Mouse (Mus musculus): ENCODE results near the gene Os9. TPM values are rescaled to one million over a fixed set of nuclear protein-coding genes. Genes with fewer than 3 reads are reported as not detected.
A peak's percentile ranks its signal among the peaks of the same experiment; 100 is the strongest.

The Os9 gene
- total and polyA plus RNA-seq, 2 experiments from 2014 or later, result 114 to 126 TPM

DNA sequence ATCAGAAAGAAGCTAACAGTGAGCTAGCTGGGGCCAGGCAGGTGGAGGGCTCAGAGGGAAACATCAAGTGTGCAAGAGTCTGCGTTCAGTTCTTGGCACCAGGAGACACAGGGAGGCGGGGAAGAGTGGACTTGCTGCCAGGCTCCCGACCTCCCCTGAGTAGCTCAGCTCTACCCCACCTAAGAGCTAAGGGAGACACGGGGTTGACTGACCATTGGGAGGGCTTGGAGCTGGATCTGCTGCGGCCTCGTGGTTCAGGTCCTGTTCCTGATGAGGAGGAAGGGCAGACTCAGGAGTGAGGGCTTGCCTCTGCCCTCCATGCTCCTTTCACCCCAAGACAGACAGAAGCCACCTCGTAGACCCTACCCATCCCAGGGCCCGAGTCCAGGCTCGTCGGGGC lies 21.7 kb downstream of the Os9 start:
- no peak overlapping the region for H3K4me3 ChIP-seq (ENCODE audit: low read depth, low read length)
- H3K36me3 ChIP-seq (ENCODE audit: insufficient read depth, low read length), result peaks cover 49% of the 10 kb centered on the region
- no peaks in the 10 kb centered on the region for H3K9me3 ChIP-seq (ENCODE audit: low read length)
- H3K27me3 ChIP-seq (ENCODE audit: insufficient read depth, low read length), result no peaks in the 10 kb centered on the region
- no peak overlapping the region for H3K9ac ChIP-seq (replicated peaks; ENCODE audit: low read length, poor library complexity, severe bottlenecking)
- DNase-seq (ENCODE audit: low spot score) (no peak), ATAC-seq (ENCODE audit: low FRiP score) (no peak)
- 88% methylated on average over 10 of the region's 10 CpGs for WGBS
- TF ChIP-seq CTCF (IDR thresholded peaks at IDR 0.05), result no peak
- no peak overlapping the region for H3K4me2 ChIP-seq (ENCODE audit: low read depth, low read length, poor library complexity, severe bottlenecking)
- peaks cover 3% of the 10 kb centered on the region; the same call in 1 of the 2 replicates for H3K4me1 ChIP-seq (ENCODE audit: insufficient read depth, low read length)
- H3K27ac ChIP-seq (ENCODE audit: low read depth, low read length), result no peak overlapping the region

DNA sequence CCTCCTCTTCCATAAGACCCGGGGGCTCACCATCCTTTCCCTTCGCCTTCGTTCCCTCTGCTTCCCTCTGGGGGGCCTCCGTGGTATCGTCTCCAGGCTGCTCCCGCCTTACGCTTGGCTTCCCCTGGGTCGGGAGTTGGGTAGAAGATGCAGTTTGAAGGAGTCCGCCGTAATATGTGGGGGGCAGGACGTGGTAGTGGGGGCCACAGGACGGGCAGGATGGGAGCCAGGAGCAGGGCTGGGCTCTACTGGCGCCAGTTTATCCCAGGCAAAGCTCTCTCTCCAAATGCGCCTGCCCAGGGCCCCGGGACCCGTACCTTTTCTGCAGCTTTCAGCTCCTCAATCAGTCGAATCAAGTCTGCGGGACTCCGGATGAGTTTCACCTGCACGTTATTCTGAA lies 22.4 kb downstream of the Os9 start:
- DNase-seq (ENCODE audit: low spot score) (no peak), ATAC-seq (ENCODE audit: low FRiP score) (no peak)
- Histone ChIP-seq H3K9ac (replicated peaks; ENCODE audit: low read length, poor library complexity, severe bottlenecking) (no peak overlapping the region), H3K27ac (ENCODE audit: low read depth, low read length) (no peak overlapping the region), H3K4me1 (ENCODE audit: insufficient read depth, low read length) (peaks cover 3% of the 10 kb centered on the region; the same call in 1 of the 2 replicates), H3K36me3 (ENCODE audit: insufficient read depth, low read length) (peaks cover 49% of the 10 kb centered on the region), H3K4me2 (ENCODE audit: low read depth, low read length, poor library complexity, severe bottlenecking) (no peak overlapping the region), H3K9me3 (ENCODE audit: low read length) (no peaks in the 10 kb centered on the region), H3K27me3 (ENCODE audit: insufficient read depth, low read length) (no peaks in the 10 kb centered on the region), H3K4me3 (ENCODE audit: low read depth, low read length) (no peak overlapping the region)
- TF ChIP-seq CTCF (IDR thresholded peaks at IDR 0.05), result peak; percentile 15; the same call in 1 of the 2 replicates
- 84% methylated on average over 20 of the region's 20 CpGs for WGBS

DNA sequence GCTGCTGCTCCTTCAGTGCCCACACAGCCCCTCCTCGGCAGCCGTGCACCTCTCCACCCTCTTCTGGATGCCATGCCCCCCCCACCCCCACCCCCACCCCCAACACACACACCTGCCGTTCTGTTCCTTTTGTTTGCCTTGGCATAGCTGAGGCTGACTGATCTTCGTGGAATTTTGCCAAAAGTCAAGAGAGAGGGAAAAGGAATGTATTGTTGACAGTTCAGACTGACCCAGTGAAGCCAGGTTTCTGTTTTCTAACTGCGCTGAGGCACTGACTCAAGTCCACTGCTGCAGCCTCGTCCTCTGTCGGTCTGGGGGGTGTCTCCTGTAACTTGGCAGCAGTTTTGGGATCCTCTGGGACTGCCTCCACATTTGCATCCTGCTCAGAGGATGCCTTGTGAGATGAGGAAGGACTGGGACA lies 26.5 kb downstream of the Os9 start:
- Histone ChIP-seq H3K27ac (ENCODE audit: low read depth, low read length) (peak overlapping the region; percentile 62), H3K9me3 (ENCODE audit: low read length) (no peaks in the 10 kb centered on the region), H3K27me3 (ENCODE audit: insufficient read depth, low read length) (no peaks in the 10 kb centered on the region), H3K4me3 (ENCODE audit: low read depth, low read length) (no peak overlapping the region), H3K4me2 (ENCODE audit: low read depth, low read length, poor library complexity, severe bottlenecking) (no peak overlapping the region), H3K36me3 (ENCODE audit: insufficient read depth, low read length) (peaks cover 56% of the 10 kb centered on the region), H3K9ac (replicated peaks; ENCODE audit: low read length, poor library complexity, severe bottlenecking) (no peak overlapping the region), H3K4me1 (ENCODE audit: insufficient read depth, low read length) (peaks cover 13% of the 10 kb centered on the region; the same call in 1 of the 2 replicates)
- no peak for TF ChIP-seq CTCF (IDR thresholded peaks at IDR 0.05)
- DNase-seq (ENCODE audit: low spot score), result peak; percentile 54
- ATAC-seq (ENCODE audit: low FRiP score), result no peak
- WGBS, result 34% methylated on average over 7 of the region's 7 CpGs

DNA sequence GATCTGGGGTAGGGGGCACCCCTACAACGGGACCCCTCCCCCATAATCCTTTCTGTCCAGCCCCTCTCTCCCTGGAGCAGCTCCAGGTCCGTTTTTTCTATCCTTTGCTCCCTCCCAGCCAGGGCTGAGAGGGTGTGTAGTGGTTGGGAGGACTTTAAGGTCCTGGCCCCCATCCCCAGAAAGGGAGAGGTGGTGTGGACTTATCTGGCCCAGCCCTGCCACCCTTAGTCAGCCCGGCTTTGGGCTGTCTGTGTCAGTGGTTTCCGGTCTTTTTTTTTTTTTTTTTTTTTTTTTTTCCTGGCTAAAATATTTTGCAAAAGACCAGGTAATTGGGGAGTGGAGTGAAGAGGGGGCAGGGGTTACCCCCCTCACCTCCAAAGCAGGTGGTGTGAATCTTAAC lies 28.2 kb downstream of the Os9 start:
- no peaks in the 10 kb centered on the region for H3K27me3 ChIP-seq (ENCODE audit: insufficient read depth, low read length)
- H3K4me3 ChIP-seq (ENCODE audit: low read depth, low read length), result no peak overlapping the region
- DNase-seq (ENCODE audit: low spot score) (no peak), ATAC-seq (ENCODE audit: low FRiP score) (no peak)
- H3K4me2 ChIP-seq (ENCODE audit: low read depth, low read length, poor library complexity, severe bottlenecking), result no peak overlapping the region
- H3K27ac ChIP-seq (ENCODE audit: low read depth, low read length), result no peak overlapping the region
- H3K9ac ChIP-seq (replicated peaks; ENCODE audit: low read length, poor library complexity, severe bottlenecking), result no peak overlapping the region
- 41% methylated on average over 4 of the region's 4 CpGs for WGBS
- no peaks in the 10 kb centered on the region for H3K9me3 ChIP-seq (ENCODE audit: low read length)
- peaks cover 54% of the 10 kb centered on the region for H3K36me3 ChIP-seq (ENCODE audit: insufficient read depth, low read length)
- TF ChIP-seq CTCF (IDR thresholded peaks at IDR 0.05), result no peak
- H3K4me1 ChIP-seq (ENCODE audit: insufficient read depth, low read length), result peaks cover 13% of the 10 kb centered on the region; the same call in 1 of the 2 replicates

DNA sequence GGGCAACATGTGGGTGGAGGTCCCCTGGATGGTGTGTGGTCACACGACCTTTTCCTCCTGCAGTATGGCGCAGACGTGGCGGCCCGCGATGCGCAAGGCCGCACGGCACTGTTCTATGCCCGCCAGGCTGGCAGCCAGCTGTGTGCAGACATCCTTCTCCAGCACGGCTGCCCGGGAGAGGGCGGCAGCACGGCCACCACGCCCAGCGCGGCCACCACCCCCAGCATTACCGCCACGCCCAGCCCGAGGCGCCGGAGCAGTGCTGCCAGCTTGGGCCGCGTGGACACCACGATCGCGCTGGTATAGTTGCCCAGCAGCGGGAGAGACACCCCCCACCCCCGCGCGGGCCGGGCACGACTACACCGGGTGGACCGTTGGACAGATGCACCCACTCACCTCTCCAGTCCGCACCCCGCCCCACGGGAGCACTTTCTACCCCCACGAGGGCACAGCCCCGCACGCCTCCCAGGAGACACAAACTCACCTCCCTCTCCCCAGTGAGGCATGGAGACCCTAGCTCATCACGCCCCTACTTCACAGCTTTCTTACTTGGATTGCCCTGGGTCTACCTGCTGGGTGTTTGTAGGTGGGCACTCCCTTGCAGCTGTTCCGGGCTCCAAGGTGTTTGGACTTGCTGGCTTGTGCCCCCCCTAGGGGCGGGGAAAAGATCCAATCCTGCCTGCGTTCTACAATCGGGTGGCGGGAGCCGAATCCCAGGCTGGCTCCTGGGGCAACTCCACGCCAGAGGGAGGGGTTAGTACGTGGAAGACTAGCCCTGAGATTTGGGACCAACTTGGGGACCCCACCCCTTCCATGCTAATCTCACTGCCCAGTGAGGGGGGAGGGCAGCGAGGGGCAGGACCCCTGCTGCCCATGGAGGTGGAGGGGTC lies 29.2 kb downstream of the Os9 start:
- peak; percentile 20 for DNase-seq (ENCODE audit: low spot score)
- Histone ChIP-seq H3K4me3 (ENCODE audit: low read depth, low read length) (no peak overlapping the region), H3K9me3 (ENCODE audit: low read length) (no peaks in the 10 kb centered on the region), H3K27ac (ENCODE audit: low read depth, low read length) (no peak overlapping the region), H3K9ac (replicated peaks; ENCODE audit: low read length, poor library complexity, severe bottlenecking) (no peak overlapping the region; the same call in 1 of the 2 replicates), H3K4me1 (ENCODE audit: insufficient read depth, low read length) (peaks cover 13% of the 10 kb centered on the region; the same call in 1 of the 2 replicates), H3K4me2 (ENCODE audit: low read depth, low read length, poor library complexity, severe bottlenecking) (no peak overlapping the region), H3K27me3 (ENCODE audit: insufficient read depth, low read length) (0 out of 2 replicates have a peak, but pooled peaks cover 4% of the 10 kb centered on the region), H3K36me3 (ENCODE audit: insufficient read depth, low read length) (peaks cover 57% of the 10 kb centered on the region)
- 14% methylated on average over 35 of the region's 51 CpGs for WGBS
- ATAC-seq (ENCODE audit: low FRiP score), result no peak
- TF ChIP-seq CTCF (IDR thresholded peaks at IDR 0.05), result peak; percentile 15; the same call in 1 of the 2 replicates
